Mouse (Mus musculus) kidney, adult 18-20 months (tissue): ENCODE data around the gene Osgepl1.
"Not testable (repeated sequence)": the region's sequence is repeated elsewhere in the genome, so short reads cannot be mapped to it uniquely, and the experiment has no call there.

Experiments used
- DNase-seq: peaks from one replicate; pipeline ENCODE4 v3.0.0; 2021

The Osgepl1 gene

DNA sequence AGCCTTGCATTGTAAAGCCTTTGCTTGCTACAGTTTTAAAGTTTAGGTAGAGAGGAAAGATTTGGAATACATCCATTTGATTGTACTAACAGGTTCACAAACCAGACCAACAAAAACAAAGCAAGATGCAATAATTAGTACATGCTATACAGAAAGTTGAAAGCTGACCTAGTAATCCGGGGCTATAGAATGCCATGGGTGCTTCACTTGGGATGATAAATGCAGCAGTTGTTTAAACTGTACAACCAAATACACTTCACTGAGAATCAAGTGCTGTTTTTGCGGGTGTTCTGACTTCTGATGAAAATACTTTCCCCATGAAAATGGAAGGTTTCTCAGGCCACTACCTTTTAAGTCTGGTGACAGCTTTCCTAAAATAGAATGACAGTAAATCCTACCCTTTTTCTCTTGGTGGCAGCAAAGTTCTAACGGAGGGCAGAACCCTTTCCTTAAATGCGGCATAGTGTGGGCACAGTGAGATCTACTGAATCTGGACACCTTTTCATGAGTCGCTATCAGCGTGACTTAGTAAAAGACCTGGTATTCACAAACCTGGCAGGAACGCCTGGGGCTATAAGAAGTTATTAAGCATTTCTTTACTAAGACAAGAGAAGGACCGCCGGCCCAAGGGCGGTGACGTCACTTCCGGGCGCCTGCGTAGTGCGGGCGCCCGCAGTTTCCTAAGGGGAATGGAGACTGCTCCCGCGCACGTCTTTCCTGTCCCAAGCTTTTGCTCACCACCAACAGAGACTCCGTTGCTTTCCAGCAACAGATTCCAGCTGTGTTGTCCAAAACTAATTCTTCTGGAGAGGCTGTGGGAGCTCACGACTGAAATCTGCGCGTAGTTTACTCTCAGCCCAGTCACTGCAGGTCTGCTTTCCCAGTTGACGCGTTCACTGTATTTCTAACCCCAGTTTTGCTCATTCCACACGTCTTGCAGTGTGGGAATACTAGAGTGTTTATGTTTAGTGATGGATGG lies at the start of gene Osgepl1:
Gene Osgepl1, plus strand, starts transcription at position 636 of the 979 bp plus-strand sequence.
- DNase-seq = peak; percentile 89

DNA sequence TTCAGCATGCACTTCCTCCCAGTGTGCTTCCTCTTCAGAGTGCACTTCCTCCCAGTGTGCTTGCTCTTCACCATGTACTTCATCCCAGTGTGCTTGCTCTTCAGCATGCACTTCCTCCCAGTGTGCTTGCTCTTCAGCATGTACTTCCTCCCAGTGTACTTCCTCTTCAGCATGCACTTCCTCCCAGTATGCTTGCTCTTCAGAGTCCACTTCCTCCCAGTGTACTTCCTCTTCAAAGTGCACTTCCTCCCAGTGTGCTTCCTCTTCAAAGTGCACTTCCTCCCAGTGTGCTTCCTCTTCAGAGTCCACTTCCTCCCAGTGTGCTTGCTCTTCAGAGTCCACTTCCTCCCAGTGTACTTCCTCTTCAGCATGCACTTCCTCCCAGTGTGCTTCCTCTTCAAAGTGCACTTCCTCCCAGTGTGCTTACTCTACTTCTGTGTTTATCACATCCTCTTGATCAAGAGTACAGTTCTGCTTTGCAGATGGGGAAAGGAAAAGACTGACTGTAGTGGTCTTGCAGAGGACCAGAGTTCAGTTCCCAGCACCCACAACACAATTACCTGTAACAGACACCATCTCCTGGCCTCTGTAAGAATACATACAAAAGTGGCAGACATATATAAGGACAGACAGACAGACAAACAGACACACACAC lies 48.3 kb upstream of the Osgepl1 start:
- not testable (repeated sequence) for DNase-seq

- no peak for DNase-seq
These were observed 43.5 kb upstream of the Osgepl1 start for GRCm38 (mm10) chr1:53269901-53270300.

GRCm38 (mm10) chr1:53272646-53273045 lies 40.8 kb upstream of the Osgepl1 start:
- DNase-seq = peak; percentile 12

- no peak for DNase-seq
These were observed 22.2 kb upstream of the Osgepl1 start for GRCm38 (mm10) chr1:53291197-53291596.

DNA sequence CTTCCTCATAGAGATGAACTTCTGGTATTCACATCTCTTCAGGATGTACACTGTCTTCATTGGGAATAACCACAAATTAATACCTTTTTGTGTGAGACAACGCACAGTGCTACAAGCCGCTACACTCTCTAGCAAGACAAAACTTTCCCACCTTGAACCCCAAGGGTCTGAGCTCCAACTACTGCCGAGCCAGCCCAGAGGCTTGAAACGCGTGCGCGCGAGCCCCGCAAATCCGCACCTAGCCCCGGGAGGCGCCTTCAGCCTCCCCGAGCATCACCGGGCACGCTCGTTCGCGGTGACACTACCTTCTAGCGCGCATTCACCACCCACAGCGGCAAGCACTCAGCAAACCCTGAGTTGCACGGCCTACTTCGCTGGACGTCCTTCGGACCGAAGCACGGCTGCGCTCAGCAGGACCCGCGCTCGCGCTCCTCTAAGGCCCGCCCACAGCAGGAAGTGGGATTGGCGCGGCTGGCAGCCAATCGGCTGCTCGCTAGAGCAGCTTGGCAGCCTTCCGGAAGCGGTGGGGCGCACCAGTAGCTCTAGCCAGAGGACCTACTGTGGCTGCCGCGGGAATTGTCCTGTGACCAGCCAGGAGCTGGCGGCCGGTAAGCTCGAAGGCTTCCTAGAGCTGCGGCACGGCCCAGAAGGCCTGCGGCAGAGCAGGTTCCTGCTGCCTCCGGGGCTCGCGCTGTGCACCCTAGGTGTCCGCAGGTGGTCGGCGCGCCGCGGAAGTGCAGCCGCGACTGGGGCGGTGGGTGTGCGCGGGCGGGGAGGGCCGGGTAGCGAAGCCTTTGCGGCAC lies 16.6 kb upstream of the Osgepl1 start, which contains the start of the genes Pms1, Ormdl1 and Gm28778:
Gene Pms1, minus strand, starts transcription at position 438 of the 803 bp plus-strand sequence.
Gene Ormdl1, plus strand, starts transcription at position 515 of the 803 bp plus-strand sequence.
Gene Gm28778, plus strand, starts transcription at position 531 of the 803 bp plus-strand sequence.
- peak; percentile 98 for DNase-seq

GRCm38 (mm10) chr1:53300506-53300905 lies 12.9 kb upstream of the Osgepl1 start:
- no peak for DNase-seq

GRCm38 (mm10) chr1:53321662-53322344 lies 8.4 kb downstream of the Osgepl1 start:
- no peak for DNase-seq

- DNase-seq = no peak
These were observed 9.8 kb downstream of the Osgepl1 start for GRCm38 (mm10) chr1:53323254-53323653.

DNA sequence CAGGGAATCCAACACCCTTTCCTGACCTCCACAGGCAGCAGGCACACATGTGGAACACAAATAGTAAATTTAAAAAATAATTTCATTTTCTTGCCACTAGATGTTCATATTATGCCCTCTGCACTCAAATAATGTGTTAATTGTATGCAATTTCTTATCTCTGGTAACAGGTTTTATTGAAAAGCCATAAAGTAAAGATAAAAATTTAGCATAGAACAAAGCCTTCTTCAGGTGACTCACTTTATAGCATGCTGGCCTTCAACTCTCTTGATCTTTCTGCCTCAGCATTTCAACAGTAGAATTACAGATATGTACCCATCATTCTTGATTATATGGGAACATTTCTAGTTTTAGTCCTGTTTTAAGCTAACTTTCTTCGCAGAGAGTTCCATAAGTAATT lies 10.9 kb downstream of the Osgepl1 start:
- DNase-seq = no peak

DNA sequence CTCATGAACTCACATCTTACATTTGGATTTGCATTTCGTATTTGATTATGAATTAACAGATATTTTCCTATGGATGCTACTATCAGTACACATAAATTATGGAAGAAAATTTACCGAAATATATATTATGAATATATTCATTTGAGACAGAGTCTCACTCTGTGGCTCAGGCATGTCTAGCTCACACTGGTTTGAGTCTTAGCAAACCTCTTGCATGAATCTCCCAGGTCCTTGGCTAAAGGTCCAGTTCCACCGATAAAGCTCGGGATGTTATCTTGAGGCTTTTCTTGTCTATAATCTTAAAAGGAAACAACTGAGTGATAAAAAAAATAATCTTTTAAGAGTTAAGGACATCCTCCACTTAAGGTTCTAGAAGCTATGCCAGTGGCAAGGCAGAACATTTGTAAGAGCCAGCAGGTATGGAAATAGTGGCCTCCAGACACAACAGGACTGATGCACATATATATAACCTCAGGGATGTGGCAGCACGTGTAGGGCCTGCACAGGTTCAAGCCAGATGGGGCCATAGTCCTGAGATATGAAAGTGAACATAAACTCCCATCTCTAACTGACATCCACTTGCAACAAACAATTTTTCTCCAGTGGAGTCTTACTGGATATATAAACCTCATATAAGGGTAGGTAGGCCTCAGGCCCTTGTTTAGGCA lies 11.5 kb downstream of the Osgepl1 start:
- DNase-seq = no peak

DNA sequence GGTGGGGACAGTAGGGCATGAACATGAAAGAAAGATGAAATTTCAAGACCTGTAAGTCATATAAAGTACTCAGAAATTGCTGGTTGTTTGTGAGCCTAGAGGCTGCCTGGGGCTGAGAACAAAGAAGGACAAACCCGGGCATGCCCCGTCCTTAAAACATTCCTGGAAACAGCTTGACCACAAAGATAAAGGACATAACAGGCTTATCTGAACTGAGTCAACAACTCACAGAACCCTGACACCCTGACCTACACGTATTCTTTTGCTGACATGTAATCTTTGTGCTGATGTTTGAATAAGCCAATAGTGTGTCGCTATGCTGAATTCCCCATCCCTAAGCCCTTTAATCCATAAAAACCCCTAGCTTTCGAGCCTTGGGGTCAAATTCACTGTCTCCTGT lies 20.1 kb downstream of the Osgepl1 start:
- DNase-seq = not testable (repeated sequence)

DNA sequence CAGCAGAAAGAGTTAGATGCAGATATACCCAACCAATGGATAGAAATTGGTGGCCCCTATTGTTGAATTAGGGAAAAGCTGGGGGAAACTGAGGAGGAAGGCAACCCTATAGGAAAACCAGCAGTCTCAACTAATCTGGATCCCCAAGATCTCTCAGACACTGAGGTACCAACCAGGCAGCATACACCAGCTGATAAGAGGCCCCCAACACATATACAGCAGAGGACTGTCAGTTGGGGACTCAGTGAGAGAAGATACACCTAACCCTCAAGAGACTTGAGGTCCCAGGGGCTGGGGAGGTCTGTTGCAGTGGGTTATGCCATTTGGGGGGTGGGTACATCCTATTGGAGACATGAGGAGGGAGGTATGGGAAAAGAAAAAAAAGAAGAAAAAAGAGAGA lies 22.0 kb downstream of the Osgepl1 start:
- no peak for DNase-seq

GRCm38 (mm10) chr1:53337403-53337802 lies 24.0 kb downstream of the Osgepl1 start:
- not testable (repeated sequence) for DNase-seq

- no peak for DNase-seq
These were observed 27.6 kb downstream of the Osgepl1 start for GRCm38 (mm10) chr1:53341071-53341470.

GRCm38 (mm10) chr1:53352327-53353261 lies 39.2 kb downstream of the Osgepl1 start, which contains the start of the genes Asdurf, Gm28551 and Asnsd1:
Asdurf (minus strand) TSS chr1:53352619.
Gm28551 (minus strand) TSS chr1:53352667.
Asnsd1 (minus strand) TSS chr1:53352752.
- peak; percentile 97 for DNase-seq

- DNase-seq = no peak
These were observed 45.6 kb downstream of the Osgepl1 start for GRCm38 (mm10) chr1:53358988-53359387.
